Mouse (Mus musculus) kidney, embryonic 16.5 days (tissue): Measurements from ENCODE around the gene Pou2f2. TPM values are rescaled to one million over a fixed set of nuclear protein-coding genes. Genes with fewer than 3 reads are reported as not detected.

ENCODE experiments used
- ATAC-seq: fragments of 200-750 bp; cut with Nextera tagmentation; 2 replicates; pipeline ENCODE4 v1.8.0; 2017; ENCODE audit warnings: moderate TSS enrichment; ENCODE audit not compliant: low FRiP score, low TSS enrichment
- H3K27ac ChIP-seq: fragments of 300-500 bp; sonication (generic); 2 replicates; pipeline ENCODE4 v1.5.1; 2014; ENCODE audit warnings: low read length
- H3K27me3 ChIP-seq: fragments of 300-500 bp; sonication (generic); 2 replicates; pipeline ENCODE4 v1.6.1; 2014; ENCODE audit warnings: low read length, control low read depth, mixed read lengths; ENCODE audit not compliant: insufficient read depth
- H3K36me3 ChIP-seq: fragments of 300-500 bp; sonication (generic); 2 replicates; pipeline ENCODE4 v1.6.1; 2014; ENCODE audit warnings: low read length, control low read depth, mixed read lengths; ENCODE audit not compliant: insufficient read depth
- H3K4me1 ChIP-seq: fragments of 300-500 bp; sonication (generic); 2 replicates; pipeline ENCODE4 v1.6.1; 2014; ENCODE audit warnings: low read length, control low read depth, mixed read lengths; ENCODE audit not compliant: insufficient read depth
- H3K4me2 ChIP-seq: fragments of 300-500 bp; sonication (generic); replicated peaks from 2 replicates; pipeline ENCODE4 v1.6.1; 2014; ENCODE audit warnings: low read depth, low read length
- H3K4me3 ChIP-seq: fragments of 300-500 bp; sonication (generic); 2 replicates; pipeline ENCODE4 v1.5.1; 2014; ENCODE audit warnings: mild to moderate bottlenecking, low read length
- H3K9ac ChIP-seq: fragments of 300-500 bp; sonication (generic); replicated peaks from 2 replicates; pipeline ENCODE4 v1.6.1; 2014; ENCODE audit warnings: low read length
- H3K9me3 ChIP-seq: fragments of 300-500 bp; sonication (generic); 2 replicates; pipeline ENCODE4 v1.6.1; 2016; ENCODE audit warnings: low read length, control low read depth
- WGBS: fragments of 180-500 bp; shearing (Covaris S2); extraction: QIAGEN DNeasy Blood & Tissue Kit; methylation state at CpG from one replicate; pipeline ENCODE4 v1.1.7; 2014; 5-methylcytosine and 5-hydroxymethylcytosine counted together
- polyA plus RNA-seq: library from polyadenylated mRNA; unstranded; fragments of >200 nt; fragmentation: Nextera tagmentation; extraction: Ambion mirVana; gene quantifications from 2 replicates; pipeline ENCODE4 v1.2.1, GENCODE M21; 2015

Pou2f2 gene
- polyA plus RNA-seq, 1 experiment from 2014 or later = 0.40 TPM

GRCm38 (mm10) chr7:25153841-25154240 lies 25.7 kb downstream of the Pou2f2 start:
- peaks cover 43% of the 10 kb centered on the region for H3K4me1 ChIP-seq
- H3K36me3 ChIP-seq = no peaks in the 10 kb centered on the region
- 26% methylated on average over 7 of the region's 7 CpGs for WGBS
- ATAC-seq = no peak
- H3K4me3 ChIP-seq = no peak overlapping the region
- no peak overlapping the region for H3K4me2 ChIP-seq
- 0 out of 2 replicates have a peak overlapping the region, but pooled peaks have one; percentile 26 for H3K9ac ChIP-seq
- H3K9me3 ChIP-seq = no peaks in the 10 kb centered on the region
- no peak overlapping the region for H3K27ac ChIP-seq
- peaks cover 7% of the 10 kb centered on the region; the same call in 1 of the 2 replicates for H3K27me3 ChIP-seq

- H3K4me2 ChIP-seq = no peak overlapping the region
- 41% methylated on average over 10 of the region's 10 CpGs for WGBS
- peaks cover 7% of the 10 kb centered on the region; the same call in 1 of the 2 replicates for H3K27me3 ChIP-seq
These were observed 27.5 kb downstream of the Pou2f2 start for GRCm38 (mm10) chr7:25151916-25152556.

GRCm38 (mm10) chr7:25151009-25151408 lies 28.5 kb downstream of the Pou2f2 start:
- H3K36me3 ChIP-seq = no peaks in the 10 kb centered on the region
- H3K4me1 ChIP-seq = peaks cover 43% of the 10 kb centered on the region
- H3K4me3 ChIP-seq = no peak overlapping the region
- H3K9ac ChIP-seq = no peak overlapping the region
- ATAC-seq = no peak
- peak overlapping the region; percentile 20; the same call in 1 of the 2 replicates for H3K4me2 ChIP-seq
- H3K27me3 ChIP-seq = peaks cover 7% of the 10 kb centered on the region; the same call in 1 of the 2 replicates
- H3K27ac ChIP-seq = no peak overlapping the region
- H3K9me3 ChIP-seq = no peaks in the 10 kb centered on the region
- 5% methylated on average over 7 of the region's 7 CpGs for WGBS

More at GRCm38 (mm10) chr7:25151916-25152556, 27.5 kb downstream of the Pou2f2 start:
- Histone ChIP-seq H3K27ac (no peak overlapping the region), H3K4me1 (peaks cover 43% of the 10 kb centered on the region), H3K9ac (no peak overlapping the region), H3K9me3 (no peaks in the 10 kb centered on the region), H3K36me3 (no peaks in the 10 kb centered on the region), H3K4me3 (no peak overlapping the region)
- no peak for ATAC-seq

- no peak overlapping the region for H3K9ac ChIP-seq
- H3K4me2 ChIP-seq = peak overlapping the region; percentile 20
- H3K4me1 ChIP-seq = peaks cover 35% of the 10 kb centered on the region
- no peak overlapping the region for H3K4me3 ChIP-seq
- H3K27me3 ChIP-seq = peaks cover 7% of the 10 kb centered on the region; the same call in 1 of the 2 replicates
- 0% methylated on average over 7 of the region's 18 CpGs for WGBS
- no peak overlapping the region for H3K27ac ChIP-seq
- ATAC-seq = no peak
- H3K36me3 ChIP-seq = no peaks in the 10 kb centered on the region
- no peaks in the 10 kb centered on the region for H3K9me3 ChIP-seq
These were observed 29.3 kb downstream of the Pou2f2 start for GRCm38 (mm10) chr7:25150151-25150663.

- H3K27me3 ChIP-seq = no peaks in the 10 kb centered on the region
- H3K4me1 ChIP-seq = peaks cover 7% of the 10 kb centered on the region
- no peak overlapping the region for H3K4me2 ChIP-seq
- H3K9me3 ChIP-seq = no peaks in the 10 kb centered on the region
- H3K36me3 ChIP-seq = no peaks in the 10 kb centered on the region
- 7% methylated on average over 10 of the region's 10 CpGs for WGBS
- no peak overlapping the region for H3K4me3 ChIP-seq
- no peak overlapping the region for H3K27ac ChIP-seq
- peak; percentile 46; the same call in 1 of the 2 replicates for ATAC-seq
- H3K9ac ChIP-seq = no peak overlapping the region
These were observed 33.6 kb downstream of the Pou2f2 start for GRCm38 (mm10) chr7:25145896-25146295.

- 0 out of 2 replicates have a peak, but pooled peaks have one; percentile 61 for ATAC-seq
These were observed 37.8 kb downstream of the Pou2f2 start for GRCm38 (mm10) chr7:25141761-25142160.

GRCm38 (mm10) chr7:25137553-25137952 lies 42.0 kb downstream of the Pou2f2 start:
- Histone ChIP-seq H3K4me3 (no peak overlapping the region), H3K9ac (no peak overlapping the region), H3K27ac (no peak overlapping the region), H3K9me3 (peaks cover 5% of the 10 kb centered on the region; the same call in 1 of the 2 replicates), H3K36me3 (no peaks in the 10 kb centered on the region), H3K27me3 (peaks cover 28% of the 10 kb centered on the region), H3K4me1 (no peaks in the 10 kb centered on the region), H3K4me2 (no peak overlapping the region)
- no peak for ATAC-seq
- 60% methylated on average over 3 of the region's 3 CpGs for WGBS

More at GRCm38 (mm10) chr7:25141761-25142160, 37.8 kb downstream of the Pou2f2 start:
- H3K4me3 ChIP-seq = no peak overlapping the region
- no peaks in the 10 kb centered on the region for H3K4me1 ChIP-seq
- H3K9me3 ChIP-seq = no peaks in the 10 kb centered on the region
- no peak overlapping the region for H3K27ac ChIP-seq
- no peak overlapping the region for H3K4me2 ChIP-seq
- H3K9ac ChIP-seq = no peak overlapping the region
- 3% methylated on average over 5 of the region's 5 CpGs for WGBS
- H3K36me3 ChIP-seq = no peaks in the 10 kb centered on the region
- no peaks in the 10 kb centered on the region for H3K27me3 ChIP-seq

GRCm38 (mm10) chr7:25133092-25134049 lies 46.2 kb downstream of the Pou2f2 start:
- peaks cover 5% of the 10 kb centered on the region; the same call in 1 of the 2 replicates for H3K9me3 ChIP-seq
- no peak overlapping the region for H3K27ac ChIP-seq
- H3K27me3 ChIP-seq = peaks cover 42% of the 10 kb centered on the region
- H3K36me3 ChIP-seq = no peaks in the 10 kb centered on the region
- no peaks in the 10 kb centered on the region for H3K4me1 ChIP-seq
- H3K4me3 ChIP-seq = peak overlapping the region; percentile 15; the same call in 1 of the 2 replicates
- 12% methylated on average over 25 of the region's 38 CpGs for WGBS
- peak overlapping the region; percentile 45 for H3K4me2 ChIP-seq
- no peak overlapping the region for H3K9ac ChIP-seq
- ATAC-seq = peak; percentile 74

- no peak for ATAC-seq
- no peak overlapping the region for H3K4me2 ChIP-seq
- H3K36me3 ChIP-seq = no peaks in the 10 kb centered on the region
- peaks cover 42% of the 10 kb centered on the region for H3K27me3 ChIP-seq
- WGBS = 6% methylated on average over 25 of the region's 25 CpGs
- peaks cover 5% of the 10 kb centered on the region; the same call in 1 of the 2 replicates for H3K9me3 ChIP-seq
- no peak overlapping the region for H3K4me3 ChIP-seq
- no peak overlapping the region for H3K9ac ChIP-seq
- no peak overlapping the region for H3K27ac ChIP-seq
- H3K4me1 ChIP-seq = no peaks in the 10 kb centered on the region
These were observed 47.1 kb downstream of the Pou2f2 start for GRCm38 (mm10) chr7:25132318-25132960.
